Mouse (Mus musculus) layer of hippocampus, adult 18-20 months (tissue): ENCODE data around the gene Afmid. TPM values are rescaled to one million over a fixed set of nuclear protein-coding genes. Genes with fewer than 3 reads are reported as not detected.
A peak's percentile ranks its signal among the peaks of the same experiment; 100 is the strongest.
"Not testable (repeated sequence)": the region's sequence is repeated elsewhere in the genome, so short reads cannot be mapped to it uniquely, and the experiment has no call there.

Experiments used
- DNase-seq, 2 experiments: peaks; one replicate each; pipeline ENCODE4 v3.0.0; 2022; ENCODE audit warnings: low spot score in 2 of 2
- total RNA-seq, 2 experiments: library from RNA; stranded (reverse); gene quantifications; 2 replicates each; pipeline ENCODE4 v1.2.3; 2021

The Afmid gene
- total RNA-seq, 2 experiments from 2014 or later, result 3.3 to 7.3 TPM

DNA sequence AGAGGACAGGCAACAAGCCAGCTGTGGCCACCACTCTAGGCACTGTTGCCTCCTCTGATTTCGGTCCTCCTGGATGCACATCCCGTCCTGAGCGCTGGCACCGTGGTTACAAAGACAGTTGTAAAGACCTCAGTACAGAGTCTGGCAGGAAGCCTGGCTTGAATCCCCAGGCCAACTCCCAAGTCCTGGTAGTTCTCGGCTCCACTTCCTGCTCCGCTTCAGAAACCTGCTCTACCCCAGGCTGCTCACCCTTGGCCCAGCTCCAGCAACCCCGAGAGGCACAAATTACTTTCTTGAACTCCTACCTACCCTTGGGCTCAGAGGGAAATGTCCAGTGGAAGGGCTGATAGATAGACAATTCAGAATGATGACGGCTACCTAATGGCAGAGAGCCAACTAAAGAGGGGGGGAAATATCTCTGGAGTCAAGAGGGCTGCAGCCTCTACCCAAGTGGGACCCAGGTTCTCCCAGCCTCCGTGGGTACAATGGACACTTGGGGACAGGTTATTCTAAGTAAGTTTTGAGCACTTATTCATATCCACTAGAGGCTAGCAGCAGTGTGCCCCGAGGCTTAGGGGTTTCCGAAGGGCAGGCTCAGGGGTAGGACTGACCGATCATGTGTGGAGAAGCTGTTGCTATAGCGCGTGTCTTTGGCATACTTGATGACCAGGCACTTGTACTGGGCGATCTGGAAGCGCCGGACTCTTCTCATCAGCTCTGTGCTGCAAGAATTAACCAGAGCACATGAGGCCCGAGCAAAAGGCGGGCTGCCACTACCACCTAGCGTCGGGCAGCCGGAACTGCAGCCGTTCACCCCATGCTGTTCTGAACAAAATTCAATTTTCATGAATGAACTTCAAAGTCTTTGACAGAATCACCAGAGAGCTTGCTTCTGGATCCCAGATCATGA lies 1.4 kb upstream of the Afmid start:
- DNase-seq, result peak; percentile 70 to 91

DNA sequence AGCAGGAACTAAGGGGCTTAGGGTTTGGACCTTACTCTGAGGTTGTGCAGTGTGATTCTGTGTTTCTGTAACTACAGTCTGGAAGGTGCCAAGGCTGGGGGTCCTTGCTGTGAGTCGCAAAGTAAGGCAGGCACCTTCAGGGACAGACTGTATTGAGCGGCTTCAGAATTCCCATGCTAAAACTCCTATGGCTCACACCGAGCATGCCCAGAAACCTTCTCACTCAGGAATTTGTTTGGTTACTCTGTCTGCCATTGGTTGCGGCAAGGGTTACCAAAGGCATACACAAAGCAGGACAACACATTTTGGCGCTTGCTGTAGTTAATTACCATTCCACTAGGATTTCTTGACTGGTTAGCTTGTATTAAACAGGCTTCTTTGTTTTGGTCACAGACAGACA lies 440 bp downstream of the Afmid start:
- no peak for DNase-seq

DNA sequence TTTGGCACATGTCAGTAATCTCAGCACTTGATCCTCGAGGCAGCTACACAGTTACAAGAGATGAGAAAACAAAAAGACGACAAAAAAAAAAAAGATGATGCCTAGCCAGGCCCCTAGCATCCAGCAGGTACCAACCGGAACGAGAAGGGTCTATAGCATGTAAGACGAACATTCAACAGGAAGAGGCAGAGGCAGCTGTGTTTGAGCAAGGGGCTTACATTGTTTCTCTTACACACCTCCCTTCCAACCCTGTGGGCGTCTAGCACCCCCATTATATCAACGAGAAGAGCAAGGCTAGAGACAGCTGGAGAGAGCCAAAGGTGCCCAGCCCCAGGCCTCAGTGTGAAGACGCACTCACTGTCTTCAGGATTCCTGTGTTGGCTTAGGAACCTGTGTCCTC lies 1.2 kb downstream of the Afmid start:
- DNase-seq, result no peak

DNA sequence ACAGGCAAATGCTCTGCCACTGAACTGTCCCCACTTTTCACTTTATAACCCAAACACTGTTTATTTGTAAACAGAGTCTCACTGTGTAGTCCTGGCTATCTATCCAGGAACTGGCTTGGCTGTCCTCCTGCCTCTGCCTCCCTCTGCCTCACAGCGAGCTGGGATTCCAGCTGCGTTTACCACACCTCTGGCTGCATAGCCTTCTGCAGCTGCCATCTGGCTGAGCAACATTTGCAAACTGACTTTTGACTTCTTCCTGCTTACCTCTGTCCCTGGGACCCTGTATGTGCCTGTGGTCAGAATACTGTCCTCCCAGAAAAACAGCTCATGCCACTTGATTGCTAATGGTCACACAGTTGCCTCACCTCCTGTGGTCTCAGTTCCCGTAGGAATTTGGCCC lies 1.7 kb downstream of the Afmid start:
- DNase-seq, result no peak

DNA sequence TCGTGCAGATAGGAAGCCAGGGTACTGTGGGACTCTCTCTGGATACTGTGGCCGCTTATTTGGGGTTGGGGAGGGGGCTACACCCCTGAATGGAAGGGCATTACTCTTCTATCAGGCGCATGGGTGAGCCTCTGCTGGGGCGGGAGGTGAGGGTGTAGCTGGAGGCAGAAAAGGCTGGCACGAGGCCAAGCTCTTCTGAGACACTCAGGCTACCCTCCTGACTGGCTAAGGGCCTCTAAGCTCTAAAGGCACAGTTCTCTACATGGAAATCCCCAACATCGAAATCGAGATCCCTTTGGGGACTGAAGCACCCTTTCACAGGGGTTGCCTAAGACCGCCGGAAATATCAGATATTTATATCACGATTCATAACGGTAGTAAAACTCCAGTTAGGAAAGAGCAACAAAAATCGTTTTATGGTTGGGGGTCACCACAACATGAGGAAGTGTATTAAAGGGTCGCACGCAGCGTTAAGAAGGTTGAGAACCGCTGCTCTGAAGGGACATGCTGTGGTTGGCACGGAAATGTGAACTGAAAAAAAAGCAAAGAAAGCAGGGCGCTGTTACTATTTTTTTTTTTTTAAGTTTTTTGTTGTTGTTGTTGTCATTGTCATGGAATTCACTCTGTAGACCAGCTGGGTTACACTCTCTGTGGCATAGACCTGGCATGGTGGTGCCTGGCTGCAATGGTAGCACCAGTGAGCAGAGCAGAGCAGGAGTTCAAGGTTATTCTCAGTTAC lies 2.6 kb downstream of the Afmid start:
- DNase-seq, result no peak

DNA sequence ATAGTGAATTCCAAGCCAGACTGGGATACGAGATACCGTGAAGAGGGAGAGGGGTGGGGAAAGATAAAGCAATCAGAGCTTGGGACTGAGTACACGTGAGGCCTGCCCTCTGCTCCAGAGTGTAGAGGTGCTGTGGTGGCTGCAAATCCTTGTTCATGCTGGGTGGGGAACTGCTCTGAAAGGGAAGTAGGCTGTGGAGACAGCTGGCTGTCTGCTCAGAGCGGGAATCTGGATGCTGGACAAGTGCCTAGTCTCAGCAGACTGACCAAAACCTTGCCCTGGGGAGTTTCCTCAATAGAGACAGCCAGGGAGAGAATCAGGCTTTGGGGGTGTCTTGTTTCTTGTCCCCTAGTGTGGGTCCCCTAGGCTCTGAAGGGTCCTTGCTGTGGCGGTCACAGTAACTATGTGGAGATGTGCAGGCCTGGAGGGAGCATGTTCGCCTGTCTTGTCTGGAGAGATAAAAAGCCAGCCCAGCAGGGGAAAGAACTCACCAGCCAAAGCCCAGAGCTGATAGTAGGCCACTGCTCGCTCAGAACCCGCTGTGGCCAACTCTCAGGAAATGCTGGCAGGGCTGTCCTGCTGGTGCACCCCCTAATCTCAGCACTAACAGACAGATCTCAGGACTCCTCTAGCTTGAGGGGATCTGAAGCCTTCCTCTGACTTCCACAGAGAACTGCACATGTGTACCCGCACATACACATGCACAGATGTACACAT lies 3.3 kb downstream of the Afmid start:
- DNase-seq, result no peak

DNA sequence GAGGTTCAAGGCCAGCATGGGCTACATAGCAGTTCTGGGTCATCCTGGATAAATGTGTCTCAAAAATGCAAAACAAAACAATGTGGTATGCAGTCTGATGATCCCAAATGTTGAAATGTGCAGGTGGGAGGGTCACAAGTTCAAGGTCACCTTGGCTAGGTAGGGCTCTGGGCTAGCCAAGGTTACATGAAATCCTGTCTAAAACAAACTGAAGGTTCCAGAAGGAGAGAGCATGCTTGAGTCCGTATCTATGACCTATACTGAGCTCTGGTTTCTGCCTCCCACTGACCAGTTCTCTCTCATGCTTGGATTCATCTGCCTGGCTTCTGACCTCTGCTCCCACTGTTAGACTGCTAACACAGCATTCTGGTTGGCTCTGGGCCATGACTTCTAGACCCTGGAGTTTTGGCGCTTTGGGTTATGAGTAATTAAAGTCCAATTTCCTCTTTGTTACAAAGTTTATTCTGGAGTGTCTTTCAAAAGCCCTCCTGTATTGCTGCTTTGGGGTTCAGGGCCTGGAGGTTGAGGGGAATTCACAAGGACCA lies 4.0 kb downstream of the Afmid start:
- DNase-seq, result no peak

DNA sequence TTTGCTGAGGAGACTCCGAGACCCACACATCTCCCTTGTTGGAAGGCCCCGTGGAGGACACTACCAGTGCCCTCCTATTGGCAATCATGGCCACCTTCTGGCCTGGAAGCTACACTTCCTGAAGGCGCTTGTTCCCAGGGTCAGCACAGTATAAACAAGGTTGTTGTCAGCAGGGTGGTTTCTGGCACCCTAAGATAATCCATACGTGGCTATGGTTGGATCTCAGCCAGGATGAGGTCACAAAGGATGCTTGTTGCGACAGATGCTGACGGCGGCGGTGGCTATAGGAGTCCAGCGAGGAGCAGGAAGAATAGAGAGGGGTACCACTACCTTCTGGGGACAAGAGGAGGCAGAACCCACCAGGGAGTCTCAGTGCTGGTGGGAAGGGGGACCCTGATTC lies 4.7 kb downstream of the Afmid start:
- DNase-seq, result no peak

DNA sequence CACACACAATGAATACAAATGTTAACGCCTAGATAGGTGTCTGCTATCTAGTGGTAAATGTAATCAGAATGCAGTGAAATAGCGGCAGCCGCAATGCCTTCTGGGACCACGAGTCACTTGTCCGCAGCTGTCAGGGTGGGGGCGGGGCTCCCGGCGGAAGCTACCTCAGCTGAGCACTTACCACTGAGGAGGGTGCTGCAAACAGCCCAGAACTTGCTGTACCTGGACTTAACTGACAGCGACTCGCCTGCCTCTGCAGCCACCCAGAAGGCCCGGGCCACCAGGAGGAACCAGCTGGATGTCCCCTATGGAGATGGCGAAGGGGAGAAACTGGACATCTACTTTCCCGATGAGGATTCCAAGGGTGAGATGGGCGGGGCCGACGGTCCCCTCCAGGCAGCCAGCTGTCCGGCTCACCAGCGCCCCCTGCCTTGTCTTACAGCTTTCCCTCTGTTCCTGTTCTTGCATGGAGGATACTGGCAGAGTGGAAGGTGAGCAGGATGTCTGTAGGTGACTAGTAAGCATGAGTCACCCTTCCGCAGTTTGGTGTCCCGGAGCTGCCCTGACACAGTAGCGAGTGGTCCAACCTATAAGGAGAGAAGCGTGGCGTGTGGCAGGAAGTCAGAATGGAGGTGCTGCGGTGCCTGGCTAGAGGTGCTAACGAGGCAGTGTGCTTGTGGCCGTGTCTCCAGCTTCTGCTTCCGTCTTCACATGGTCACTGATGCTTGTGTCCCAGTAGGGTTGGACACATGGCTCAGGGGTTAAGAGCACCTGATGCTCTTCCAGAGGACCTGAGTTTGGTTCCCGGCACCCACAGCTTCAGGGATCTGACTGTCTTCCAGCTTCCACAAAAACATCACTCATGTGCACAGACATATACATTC lies 6.6 kb downstream of the Afmid start:
- DNase-seq, result peak; percentile 46 to 60

DNA sequence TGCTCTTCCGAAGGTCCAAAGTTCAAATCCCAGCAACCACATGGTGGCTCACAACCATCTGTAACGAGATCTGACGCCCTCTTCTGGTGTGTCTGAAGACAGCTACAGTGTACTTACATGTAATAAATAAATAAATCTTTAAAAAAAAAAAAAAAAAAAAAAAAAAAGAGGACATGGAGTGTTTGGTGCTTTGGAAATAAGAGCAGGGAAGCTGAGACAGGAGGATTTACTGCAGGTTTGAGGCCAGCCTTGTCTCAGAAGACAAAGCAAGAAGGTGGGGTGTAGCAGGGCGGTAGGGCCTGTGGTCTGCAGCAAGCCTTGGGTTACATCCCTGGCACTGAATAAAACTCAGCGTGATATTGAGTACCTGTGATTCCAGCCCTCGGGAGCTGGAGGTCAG lies 7.8 kb downstream of the Afmid start:
- not testable (repeated sequence) for DNase-seq

DNA sequence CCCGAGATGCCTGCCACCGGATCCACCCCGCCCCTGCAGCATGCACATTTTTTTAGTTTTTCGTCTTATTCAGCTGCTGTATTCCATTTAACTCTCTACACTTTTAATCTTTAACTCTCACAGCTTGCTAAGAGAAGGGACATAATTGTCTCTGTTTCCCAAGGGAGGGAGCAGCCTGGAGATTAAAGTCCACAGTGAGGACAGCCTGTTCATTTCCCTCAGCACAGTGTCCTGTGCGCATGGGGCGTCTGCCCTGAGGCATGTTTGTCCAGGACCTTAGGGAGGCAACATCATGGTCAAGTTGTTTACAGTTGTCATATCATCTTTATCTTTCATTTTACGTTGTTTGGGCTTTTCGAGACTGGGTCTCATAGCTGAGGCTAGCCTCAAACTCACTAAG lies 8.4 kb downstream of the Afmid start:
- DNase-seq, result no peak

DNA sequence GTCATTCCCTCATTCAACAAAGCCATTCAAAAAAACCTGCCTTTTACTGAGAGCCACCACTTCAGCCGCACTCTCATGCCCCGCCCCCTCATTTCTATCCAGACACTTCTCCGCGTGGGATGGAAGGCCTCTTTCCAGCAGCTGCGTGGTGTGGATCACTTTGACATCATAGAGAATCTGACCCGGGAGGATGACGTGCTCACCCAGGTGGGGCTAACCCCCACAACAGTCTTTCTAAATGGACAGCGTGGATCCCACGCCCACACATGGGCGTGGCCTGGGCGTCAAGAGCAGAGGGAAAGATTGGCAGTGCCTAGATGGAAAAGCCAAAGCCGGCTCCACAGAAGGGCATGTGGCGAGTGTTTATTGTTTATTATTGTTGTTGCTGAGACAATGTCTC lies 10.6 kb downstream of the Afmid start:
- DNase-seq, result peak; percentile 19 to 30

DNA sequence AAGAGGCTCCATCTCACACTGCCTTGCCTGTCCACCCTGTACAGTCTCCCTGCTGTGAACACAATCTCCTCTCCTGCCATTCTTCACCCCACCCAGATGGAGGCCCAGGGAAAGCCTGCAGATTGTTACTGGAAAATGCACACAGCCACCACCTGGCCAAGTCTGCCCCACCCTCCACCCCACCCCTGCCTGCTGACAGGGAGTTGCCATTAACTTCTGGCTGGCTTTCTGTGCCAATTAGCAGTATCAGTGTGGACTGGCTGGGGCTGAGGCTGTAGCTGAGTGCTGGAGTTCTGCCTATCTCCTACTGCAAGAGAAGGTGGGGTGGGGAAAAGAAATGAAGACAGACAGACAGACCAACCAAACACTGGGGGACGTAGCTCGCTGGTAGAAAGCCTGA lies 12.8 kb downstream of the Afmid start:
- DNase-seq, result no peak

DNA sequence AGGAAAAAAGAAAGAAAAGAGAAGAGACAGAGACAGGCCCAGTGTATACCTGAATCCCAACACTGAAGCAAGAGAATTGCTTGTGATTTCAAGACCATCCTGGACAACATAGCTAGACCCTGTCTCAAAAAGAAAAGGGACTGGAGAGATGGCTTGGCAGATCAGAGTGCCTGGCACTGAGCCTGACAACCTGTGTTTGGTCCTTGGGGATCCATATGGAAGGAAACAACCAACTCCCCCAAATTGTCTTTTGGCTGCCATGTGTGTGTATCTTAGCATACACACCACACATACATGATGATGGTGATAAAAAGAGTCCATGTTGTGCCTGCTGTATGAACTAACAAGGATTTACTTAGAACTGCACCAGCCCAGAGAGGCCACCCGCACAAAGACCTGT lies 13.3 kb downstream of the Afmid start:
- no peak for DNase-seq

DNA sequence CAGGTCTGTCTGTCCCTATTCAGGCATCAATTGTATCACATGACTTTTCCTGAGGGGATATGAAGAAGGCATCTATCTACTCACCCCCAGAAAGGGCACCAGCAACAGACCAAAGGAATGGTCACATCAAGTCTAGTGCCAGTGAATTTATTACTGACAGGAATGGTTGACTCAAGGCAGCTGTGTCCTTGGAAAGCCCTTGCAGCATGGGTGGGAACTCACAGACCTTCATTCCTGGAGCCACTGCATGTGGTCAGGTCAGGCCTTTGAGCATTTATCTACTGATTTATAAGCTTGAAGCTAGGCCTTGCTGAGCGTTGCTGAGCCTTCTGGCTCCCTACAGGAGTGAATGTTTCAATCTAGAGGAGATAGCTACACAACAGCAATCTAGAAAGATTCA lies 15.2 kb downstream of the Afmid start:
- DNase-seq, result no peak

DNA sequence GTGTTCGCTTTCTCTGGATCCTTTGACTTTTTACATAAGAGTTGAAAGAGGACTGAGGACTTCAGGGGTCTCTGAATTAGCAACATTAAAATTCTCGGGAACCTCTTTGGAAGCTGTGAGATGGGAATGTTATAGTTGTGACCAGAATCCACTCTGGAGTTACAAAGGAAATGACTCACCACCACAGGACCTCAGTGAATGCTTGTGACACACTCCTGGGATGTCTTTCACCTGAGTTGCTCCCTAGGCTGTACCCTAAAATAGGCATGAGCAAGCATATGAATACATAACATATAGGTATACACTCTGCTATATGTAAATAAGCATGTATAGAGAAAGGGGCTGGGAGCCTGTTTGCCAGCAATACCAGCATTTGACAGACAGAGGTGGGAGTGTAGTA lies 17.7 kb downstream of the Afmid start:
- DNase-seq, result no peak

DNA sequence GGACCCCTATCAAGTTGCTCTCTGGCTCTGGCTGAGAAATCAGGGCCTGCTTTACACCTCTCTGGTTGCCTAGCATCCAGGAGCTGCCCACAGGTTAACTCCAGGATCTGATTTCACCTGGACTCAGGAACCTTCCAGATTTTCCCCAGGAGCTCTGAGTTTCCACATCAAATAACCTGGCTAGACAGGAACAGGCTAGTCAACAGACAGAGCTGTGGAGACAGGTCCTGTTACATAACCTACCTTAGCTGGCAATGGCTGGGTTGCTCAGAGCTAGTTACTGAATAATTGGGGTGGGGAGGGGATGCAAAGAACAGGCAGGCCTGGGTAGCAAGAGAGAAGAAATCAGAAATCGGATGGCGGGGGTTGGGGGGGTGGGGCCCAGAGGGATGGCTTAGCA lies 19.3 kb downstream of the Afmid start:
- DNase-seq, result no peak

DNA sequence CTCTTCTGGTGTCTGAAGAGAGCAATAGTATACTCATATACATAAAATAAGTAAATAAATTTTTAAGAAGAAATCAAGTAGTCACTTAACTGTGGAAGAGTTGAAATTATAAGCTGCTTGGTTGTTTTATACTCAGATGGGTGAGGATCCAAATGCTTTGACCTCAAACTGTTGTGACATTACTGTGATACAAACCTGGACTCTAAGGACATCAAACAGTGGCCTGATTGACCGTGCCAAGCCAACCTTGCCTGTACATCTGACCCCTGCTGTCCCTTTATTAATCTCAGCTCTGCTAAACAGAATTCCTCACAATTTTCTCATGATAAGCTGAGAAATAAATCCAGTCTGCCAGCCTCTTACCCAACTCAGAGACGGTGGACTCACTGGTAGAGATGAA lies 19.9 kb downstream of the Afmid start:
- DNase-seq, result no peak

DNA sequence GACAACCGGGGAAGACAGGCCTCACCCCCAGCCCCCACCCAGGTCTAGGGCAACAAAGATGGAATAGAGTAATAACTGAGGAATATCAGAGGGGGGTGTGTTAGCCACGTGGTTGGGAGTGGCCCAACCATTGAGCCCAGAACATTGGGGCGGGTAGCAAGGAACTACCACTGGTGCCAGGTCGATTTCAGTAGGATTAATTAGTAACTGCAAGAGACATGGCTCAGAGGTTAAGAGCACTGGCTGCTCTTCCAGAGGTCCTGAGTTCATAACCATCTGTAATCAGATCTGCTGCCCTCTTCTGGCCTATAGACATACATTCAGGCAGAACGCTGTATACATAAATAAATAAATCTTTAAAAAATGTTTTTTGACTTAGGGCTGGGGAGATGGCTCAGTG lies 20.9 kb downstream of the Afmid start:
- DNase-seq, result no peak

DNA sequence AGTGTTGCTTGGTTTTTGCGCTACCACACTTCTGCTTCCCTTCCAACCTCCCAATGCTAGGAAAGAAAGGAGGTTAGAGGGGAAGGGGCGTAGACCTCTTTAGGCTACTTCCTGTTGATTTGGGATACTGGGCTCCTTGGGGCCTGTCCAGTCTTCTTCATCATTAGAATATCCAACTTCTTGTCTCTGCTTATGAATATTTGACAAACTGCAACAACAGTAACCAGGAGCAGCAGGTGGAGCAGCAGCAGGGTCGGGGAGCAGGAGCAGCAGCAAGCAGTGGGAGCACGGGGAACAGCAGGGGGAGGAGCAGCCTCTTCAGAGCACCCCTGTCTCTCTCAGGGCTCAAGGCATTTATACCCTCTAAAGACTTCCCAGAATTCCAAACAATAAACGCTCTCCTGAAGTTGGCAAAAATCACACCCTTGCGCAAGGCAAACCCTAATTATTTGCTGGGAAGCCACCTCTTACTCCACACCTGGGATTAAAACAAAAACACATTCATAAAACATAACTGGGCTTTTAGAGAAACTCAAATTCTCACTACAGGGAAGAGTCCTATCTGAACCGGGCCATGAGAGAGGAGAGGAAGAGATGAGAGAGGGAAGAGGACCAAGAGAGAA lies 22.0 kb downstream of the Afmid start:
- no peak for DNase-seq
